Mouse (Mus musculus): ENCODE measurements at regions not wholly inside any gene's neighbourhood (a gene's known extent, or its start where the extent isn't known, plus 50 kb on each side); places are given as distances from the start of the nearest gene placed in this dataset.

DNA sequence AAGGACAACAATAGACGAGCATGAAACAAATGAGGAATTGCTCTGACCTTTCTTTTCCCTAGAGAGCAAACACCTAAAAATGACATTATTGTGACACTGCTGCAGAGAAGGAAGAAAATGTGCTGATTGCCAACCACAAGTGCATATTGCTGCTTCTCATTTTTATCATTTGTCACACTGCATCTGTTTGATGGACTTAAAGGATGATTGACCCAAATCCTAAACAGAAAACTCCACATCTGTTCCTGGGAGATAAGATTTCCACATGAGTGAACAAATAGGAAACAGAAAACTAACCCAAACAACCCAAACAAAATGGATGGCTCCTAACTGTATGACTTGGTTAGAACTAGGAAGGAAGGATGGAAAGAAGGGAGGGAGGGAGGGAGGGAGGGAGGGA is 118.5 kb downstream of the Ccdc50 start:
- no peak for DNase-seq (ENCODE audit: low spot score)

DNA sequence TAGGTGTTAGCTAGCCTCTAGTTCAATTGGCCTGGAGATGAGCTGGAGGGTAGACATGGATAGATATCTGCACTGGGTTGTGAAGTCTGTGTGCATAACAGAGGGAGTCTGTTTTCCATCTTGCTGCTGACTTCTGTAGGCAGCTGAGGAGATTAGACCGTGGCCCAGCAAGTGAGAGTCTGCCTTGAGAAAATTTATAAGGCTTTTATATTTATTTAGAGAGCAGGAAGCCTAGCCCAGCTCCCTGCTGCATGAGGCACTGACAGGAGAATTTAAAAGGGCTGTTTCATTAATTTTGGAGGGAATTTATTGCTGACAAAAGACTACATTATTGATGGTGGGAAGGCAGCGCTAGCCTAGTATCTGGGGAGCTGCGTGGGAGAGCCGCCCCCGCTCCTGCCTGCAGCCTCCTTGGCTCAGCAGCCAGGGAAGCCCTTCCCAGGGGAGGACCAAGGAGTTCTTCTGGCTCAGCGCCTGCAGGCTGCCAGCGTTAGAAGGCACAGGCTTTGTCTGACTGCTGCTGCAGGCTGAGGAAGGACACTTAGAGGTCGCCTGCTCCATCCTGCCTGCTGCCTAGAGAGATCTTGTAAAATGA is 135.0 kb downstream of the Ccdc50 start:
- DNase-seq (ENCODE audit: low spot score) = peak; percentile 67

DNA sequence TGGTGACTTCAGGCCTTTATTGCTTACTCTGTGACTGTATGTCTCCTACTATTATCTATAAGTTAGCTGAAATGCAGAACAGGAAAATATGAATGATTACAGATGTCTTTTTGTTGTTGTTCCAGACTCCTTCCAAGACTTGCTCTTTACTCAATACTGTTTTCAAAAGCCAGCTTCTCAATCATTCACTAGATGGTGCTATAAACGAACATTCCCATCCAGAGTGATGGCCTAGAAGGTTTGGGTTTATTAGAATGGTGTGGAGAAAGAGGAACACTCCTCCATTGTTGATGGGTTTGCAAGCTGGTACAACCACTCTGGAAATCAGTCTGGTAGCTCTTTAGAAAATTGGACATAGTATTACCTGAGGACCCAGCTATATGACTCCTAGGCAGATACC is 138.0 kb downstream of the Ccdc50 start:
- DNase-seq (ENCODE audit: low spot score) = no peak

DNA sequence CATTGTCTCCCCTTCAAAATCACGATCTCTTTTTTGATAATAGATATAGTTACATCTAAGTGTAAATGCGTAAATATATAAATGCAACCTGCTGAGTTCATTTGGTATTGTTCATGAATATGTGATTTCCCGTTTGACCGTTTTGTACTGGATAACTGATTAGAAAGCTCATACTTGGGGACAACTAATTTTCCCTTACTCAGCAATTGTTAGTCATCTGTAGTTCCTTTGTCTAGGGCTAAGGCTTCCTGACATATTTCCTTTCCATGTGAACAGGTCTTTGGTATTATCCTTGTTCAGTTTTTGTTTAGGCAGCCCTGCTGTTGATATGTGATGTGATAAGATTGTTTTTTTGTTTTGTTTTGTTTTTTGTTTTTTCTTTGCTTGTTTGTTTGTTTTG is 142.0 kb downstream of the Ccdc50 start:
- DNase-seq (ENCODE audit: low spot score) = no peak
